Mouse (Mus musculus): ENCODE measurements around the gene Slc10a4. TPM values are rescaled to one million over a fixed set of nuclear protein-coding genes. Genes with fewer than 3 reads are reported as not detected.
"Not testable (repeated sequence)": the region's sequence is repeated elsewhere in the genome, so short reads cannot be mapped to it uniquely, and the experiment has no call there.

Gene Slc10a4
- total RNA-seq, 2 experiments from 2014 or later, result not detected

- DNase-seq (ENCODE audit: low spot score in 2 of 2), result not testable (repeated sequence)
These were observed 7.1 kb downstream of the Slc10a4 start for GRCm38 (mm10) chr5:73013611-73014287.

- DNase-seq (ENCODE audit: low spot score in 2 of 2), result no peak
These were observed 8.1 kb downstream of the Slc10a4 start for GRCm38 (mm10) chr5:73014745-73015144.

- no peak for DNase-seq (ENCODE audit: low spot score in 2 of 2)
These were observed 17.1 kb downstream of the Slc10a4 start for GRCm38 (mm10) chr5:73023801-73024200.

- no peak for DNase-seq (ENCODE audit: low spot score in 2 of 2)
These were observed 22.0 kb downstream of the Slc10a4 start for GRCm38 (mm10) chr5:73028646-73029045.

GRCm38 (mm10) chr5:73032481-73032880, 25.8 kb downstream of the Slc10a4 start:
- no peak for DNase-seq (ENCODE audit: low spot score in 2 of 2)

GRCm38 (mm10) chr5:73044055-73044454, 37.4 kb downstream of the Slc10a4 start:
- DNase-seq (ENCODE audit: low spot score in 2 of 2), result no peak

GRCm38 (mm10) chr5:73047651-73048245, 41.1 kb downstream of the Slc10a4 start:
- no peak for DNase-seq (ENCODE audit: low spot score in 2 of 2)

- no peak for DNase-seq (ENCODE audit: low spot score in 2 of 2)
These were observed 47.2 kb downstream of the Slc10a4 start for GRCm38 (mm10) chr5:73053933-73054332.

- no peak for DNase-seq (ENCODE audit: low spot score in 2 of 2)
These were observed 49.8 kb downstream of the Slc10a4 start for GRCm38 (mm10) chr5:73056457-73056856.

- no peak for DNase-seq (ENCODE audit: low spot score in 2 of 2)
These were observed 50.3 kb downstream of the Slc10a4 start for GRCm38 (mm10) chr5:73056937-73057336.

- DNase-seq (ENCODE audit: low spot score in 2 of 2), result no peak
These were observed 54.9 kb downstream of the Slc10a4 start for GRCm38 (mm10) chr5:73061506-73062155.

Other genes starting within 250 kb of the Slc10a4 start
- 1 to 10 TPM; 4.0 to 5.4 TPM for gene Tec, start 138.4 kb upstream of the Slc10a4 start, total RNA-seq (2021)
- 10 to 100 TPM; 82.8 to 90.0 TPM for gene Slain2, start 92.6 kb upstream of the Slc10a4 start, total RNA-seq (2021)
- gene Gm10135, start 32.2 kb upstream of the Slc10a4 start, total RNA-seq (2021), result not detected
- gene Fryl, start 249.7 kb downstream of the Slc10a4 start, total RNA-seq (2021), result 10 to 100 TPM; 33.7 to 35.8 TPM